Mouse (Mus musculus) neural tube, embryonic 12.5 days (tissue): ENCODE measurements around the gene Rab1b. TPM values are rescaled to one million over a fixed set of nuclear protein-coding genes. Genes with fewer than 3 reads are reported as not detected.

Source experiments
- ATAC-seq: fragments of 200-750 bp; cut with Nextera tagmentation; 2 replicates; pipeline ENCODE4 v1.8.0; 2017; ENCODE audit warnings: low read depth, mild to moderate bottlenecking, moderate TSS enrichment, moderate library complexity; ENCODE audit not compliant: low FRiP score
- H3K27ac ChIP-seq: fragments of 300-500 bp; sonication (generic); 2 replicates; pipeline ENCODE4 v1.5.1; 2016
- H3K27me3 ChIP-seq: fragments of 300-500 bp; sonication (generic); replicated peaks from 2 replicates; pipeline ENCODE4 v1.6.1; 2016; ENCODE audit warnings: mild to moderate bottlenecking
- H3K36me3 ChIP-seq: fragments of 300-500 bp; sonication (generic); 2 replicates; pipeline ENCODE4 v1.6.1; 2016; ENCODE audit warnings: mild to moderate bottlenecking
- H3K4me1 ChIP-seq: fragments of 300-500 bp; sonication (generic); 2 replicates; pipeline ENCODE4 v1.6.1; 2016
- H3K4me2 ChIP-seq: fragments of 300-500 bp; sonication (generic); replicated peaks from 2 replicates; pipeline ENCODE4 v1.6.1; 2016; ENCODE audit warnings: mild to moderate bottlenecking
- H3K4me3 ChIP-seq: fragments of 300-500 bp; sonication (generic); 2 replicates; pipeline ENCODE4 v1.5.1; 2016
- H3K9ac ChIP-seq: fragments of 300-500 bp; sonication (generic); 2 replicates; pipeline ENCODE4 v1.6.1; 2016; ENCODE audit warnings: mild to moderate bottlenecking
- H3K9me3 ChIP-seq: fragments of 300-500 bp; sonication (generic); 2 replicates; pipeline ENCODE4 v1.6.1; 2016; ENCODE audit warnings: mild to moderate bottlenecking
- WGBS: fragments of 180-500 bp; shearing (Covaris S2); methylation state at CpG from one replicate; pipeline ENCODE4 v1.1.7; 2016; 5-methylcytosine and 5-hydroxymethylcytosine counted together
- polyA plus RNA-seq: library from polyadenylated mRNA; unstranded; fragments of >200 nt; fragmentation: Nextera tagmentation; extraction: Ambion mirVana; gene quantifications from 2 replicates; pipeline ENCODE4 v1.2.1, GENCODE M21; 2016

Rab1b gene
- polyA plus RNA-seq, 1 experiment from 2014 or later, result 245 TPM

GRCm38 (mm10) chr19:5082596-5082995 lies 24.3 kb downstream of the Rab1b start:
- Histone ChIP-seq H3K4me1 (peaks cover 13% of the 10 kb centered on the region), H3K27me3 (peaks cover 71% of the 10 kb centered on the region), H3K4me2 (no peak overlapping the region), H3K4me3 (no peak overlapping the region), H3K9ac (no peak overlapping the region), H3K27ac (no peak overlapping the region), H3K36me3 (no peaks in the 10 kb centered on the region), H3K9me3 (no peaks in the 10 kb centered on the region)
- 68% methylated on average over 24 of the region's 24 CpGs for WGBS
- no peak for ATAC-seq

- H3K36me3 ChIP-seq, result no peaks in the 10 kb centered on the region
- no peak overlapping the region for H3K4me3 ChIP-seq
- H3K4me2 ChIP-seq, result no peak overlapping the region
- no peak for ATAC-seq
- WGBS, result 69% methylated on average over 18 of the region's 18 CpGs
- H3K9me3 ChIP-seq, result no peaks in the 10 kb centered on the region
- H3K27me3 ChIP-seq, result peaks cover 71% of the 10 kb centered on the region
- H3K27ac ChIP-seq, result no peak overlapping the region
- H3K4me1 ChIP-seq, result peaks cover 9% of the 10 kb centered on the region
- H3K9ac ChIP-seq, result no peak overlapping the region
These were observed 24.9 kb downstream of the Rab1b start for GRCm38 (mm10) chr19:5082005-5082404.

DNA sequence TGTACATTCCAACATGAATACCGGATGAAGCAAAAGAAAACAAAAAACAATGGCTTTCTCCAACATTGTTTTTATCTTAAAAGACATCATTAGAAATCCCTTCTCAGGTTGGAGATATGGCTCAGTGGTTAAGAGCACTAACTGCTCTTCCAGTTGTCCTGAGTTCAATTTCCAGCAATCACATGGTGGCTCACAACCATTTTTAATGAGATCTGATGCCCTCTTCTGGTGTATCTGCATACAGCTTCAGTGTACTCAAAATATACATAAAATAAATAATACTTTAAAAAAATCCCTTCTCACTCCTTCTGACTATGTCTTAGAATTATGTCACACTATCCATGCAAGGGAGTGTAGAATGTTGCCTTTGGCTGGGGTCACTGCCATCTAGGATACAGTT lies 27.6 kb downstream of the Rab1b start:
- WGBS, result 95% methylated on average over 1 of the region's 1 CpGs
- no peak for ATAC-seq
- H3K4me2 ChIP-seq, result no peak overlapping the region
- H3K9ac ChIP-seq, result no peak overlapping the region
- H3K27me3 ChIP-seq, result peaks cover 52% of the 10 kb centered on the region
- no peaks in the 10 kb centered on the region for H3K4me1 ChIP-seq
- no peaks in the 10 kb centered on the region for H3K9me3 ChIP-seq
- H3K27ac ChIP-seq, result no peak overlapping the region
- no peaks in the 10 kb centered on the region for H3K36me3 ChIP-seq
- H3K4me3 ChIP-seq, result no peak overlapping the region

DNA sequence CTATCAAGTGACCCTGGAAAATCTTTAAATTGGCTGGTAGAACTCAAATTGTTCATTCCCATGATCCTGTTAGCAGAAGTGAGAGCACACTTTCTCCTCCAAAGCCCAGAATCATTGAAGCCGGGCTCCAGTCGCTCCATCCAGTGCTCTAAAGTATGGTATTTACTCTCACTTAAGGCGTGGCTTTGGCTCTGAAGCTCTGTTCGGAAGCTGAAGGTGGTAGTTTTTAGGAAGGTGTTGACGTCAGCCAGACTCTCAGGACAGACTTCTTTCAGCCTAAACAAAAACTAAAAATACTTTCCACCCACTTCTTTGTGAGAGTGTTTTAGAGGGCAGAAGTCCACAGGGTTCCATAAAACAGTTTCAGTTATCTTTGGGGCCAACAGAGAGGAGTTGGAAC lies 33.4 kb downstream of the Rab1b start:
- Histone ChIP-seq H3K9me3 (no peaks in the 10 kb centered on the region), H3K36me3 (no peaks in the 10 kb centered on the region), H3K27ac (no peak overlapping the region), H3K27me3 (peaks cover 33% of the 10 kb centered on the region), H3K4me3 (no peak overlapping the region), H3K4me1 (peaks cover 32% of the 10 kb centered on the region), H3K9ac (no peak overlapping the region), H3K4me2 (no peak overlapping the region)
- ATAC-seq, result no peak
- WGBS, result 43% methylated on average over 5 of the region's 5 CpGs

DNA sequence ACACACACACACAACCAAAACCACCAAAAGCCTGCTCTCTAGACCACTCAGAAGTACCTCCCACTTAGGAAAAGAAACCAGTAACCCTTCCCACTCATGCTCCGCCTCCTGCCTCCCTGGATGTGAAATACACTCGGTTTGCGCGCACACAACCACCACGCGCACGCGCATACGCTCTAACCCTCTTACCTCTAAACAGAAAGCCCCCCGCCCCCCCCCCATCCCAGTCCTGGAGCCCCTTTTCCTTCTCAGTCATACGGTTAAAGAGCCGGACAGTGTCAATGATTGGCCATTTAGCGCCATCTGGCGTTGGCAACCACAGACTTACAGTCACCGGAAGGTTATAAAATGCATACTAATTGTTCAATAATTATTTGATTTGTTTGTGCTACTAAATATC lies 33.8 kb downstream of the Rab1b start:
- Histone ChIP-seq H3K9me3 (no peaks in the 10 kb centered on the region), H3K36me3 (no peaks in the 10 kb centered on the region), H3K4me3 (peak overlapping the region; percentile 35; the same call in 1 of the 2 replicates), H3K4me1 (peaks cover 37% of the 10 kb centered on the region), H3K9ac (no peak overlapping the region), H3K27me3 (peaks cover 36% of the 10 kb centered on the region), H3K4me2 (peak overlapping the region; percentile 86), H3K27ac (no peak overlapping the region)
- no peak for ATAC-seq
- WGBS, result 2% methylated on average over 15 of the region's 15 CpGs

DNA sequence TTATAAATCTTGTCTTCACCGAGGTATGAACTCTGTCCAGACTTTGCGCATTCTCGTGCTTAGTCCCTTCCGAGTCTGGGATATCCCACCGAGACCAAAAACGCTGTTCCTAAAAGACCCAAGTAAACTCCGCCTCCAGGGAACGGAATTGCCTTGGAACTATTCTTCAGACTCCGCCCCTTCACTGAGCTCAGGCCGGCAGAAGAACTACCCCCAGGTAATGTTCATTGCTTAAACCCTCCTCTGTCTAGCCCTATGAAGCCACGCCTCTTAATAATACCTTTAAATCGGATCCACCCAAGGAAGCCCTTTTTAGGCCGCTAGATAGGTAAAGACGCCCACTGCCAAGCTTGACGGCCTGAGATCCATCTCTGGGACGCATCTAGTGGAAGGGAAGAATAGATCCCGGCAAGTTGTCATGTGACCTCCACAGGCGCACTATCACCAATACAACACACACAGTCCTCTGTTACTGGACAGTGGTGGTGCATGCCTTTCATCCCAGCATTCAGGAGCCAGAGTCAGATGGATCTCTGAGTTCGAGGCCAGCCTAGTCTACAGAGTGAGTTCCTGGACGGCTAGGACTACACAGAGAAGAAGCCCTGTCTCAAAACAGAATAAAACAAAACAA lies 34.4 kb downstream of the Rab1b start:
- 0 out of 2 replicates have a peak overlapping the region, but pooled peaks have one; percentile 41 for H3K9ac ChIP-seq
- WGBS, result 2% methylated on average over 20 of the region's 20 CpGs
- peaks cover 43% of the 10 kb centered on the region for H3K4me1 ChIP-seq
- H3K36me3 ChIP-seq, result no peaks in the 10 kb centered on the region
- H3K4me3 ChIP-seq, result peak overlapping the region; percentile 35
- H3K4me2 ChIP-seq, result peak overlapping the region; percentile 86
- no peak overlapping the region for H3K27ac ChIP-seq
- H3K9me3 ChIP-seq, result no peaks in the 10 kb centered on the region
- ATAC-seq, result peak; percentile 22; the same call in 1 of the 2 replicates
- H3K27me3 ChIP-seq, result peaks cover 41% of the 10 kb centered on the region

- peak; percentile 75 for ATAC-seq
- H3K36me3 ChIP-seq, result no peaks in the 10 kb centered on the region
- peaks cover 48% of the 10 kb centered on the region for H3K27me3 ChIP-seq
- peaks cover 50% of the 10 kb centered on the region for H3K4me1 ChIP-seq
- WGBS, result under 1% methylated on average over 40 of the region's 40 CpGs
- H3K27ac ChIP-seq, result peak overlapping the region; percentile 39; the same call in 1 of the 2 replicates
- peak overlapping the region; percentile 35 for H3K4me3 ChIP-seq
- no peaks in the 10 kb centered on the region for H3K9me3 ChIP-seq
- H3K4me2 ChIP-seq, result peak overlapping the region; percentile 86
- H3K9ac ChIP-seq, result peak overlapping the region; percentile 41; the same call in 1 of the 2 replicates
These were observed 35.1 kb downstream of the Rab1b start for GRCm38 (mm10) chr19:5071545-5072369.

GRCm38 (mm10) chr19:5071077-5071476 lies 35.8 kb downstream of the Rab1b start:
- Histone ChIP-seq H3K9me3 (no peaks in the 10 kb centered on the region), H3K36me3 (no peaks in the 10 kb centered on the region), H3K27ac (peak overlapping the region; percentile 39; the same call in 1 of the 2 replicates), H3K4me3 (peak overlapping the region; percentile 35), H3K4me2 (peak overlapping the region; percentile 86), H3K4me1 (peaks cover 50% of the 10 kb centered on the region), H3K9ac (0 out of 2 replicates have a peak overlapping the region, but pooled peaks have one; percentile 41), H3K27me3 (peaks cover 52% of the 10 kb centered on the region)
- no peak for ATAC-seq
- WGBS, result 10% methylated on average over 11 of the region's 11 CpGs

- H3K4me3 ChIP-seq, result peak overlapping the region; percentile 9; the same call in 1 of the 2 replicates
- no peaks in the 10 kb centered on the region for H3K36me3 ChIP-seq
- H3K9ac ChIP-seq, result 0 out of 2 replicates have a peak overlapping the region, but pooled peaks have one; percentile 13
- H3K27ac ChIP-seq, result no peak overlapping the region
- no peaks in the 10 kb centered on the region for H3K9me3 ChIP-seq
- ATAC-seq, result no peak
- H3K4me1 ChIP-seq, result peaks cover 55% of the 10 kb centered on the region
- WGBS, result 81% methylated on average over 7 of the region's 7 CpGs
- peak overlapping the region; percentile 86 for H3K4me2 ChIP-seq
- H3K27me3 ChIP-seq, result peaks cover 57% of the 10 kb centered on the region
These were observed 36.9 kb downstream of the Rab1b start for GRCm38 (mm10) chr19:5069978-5070377.

DNA sequence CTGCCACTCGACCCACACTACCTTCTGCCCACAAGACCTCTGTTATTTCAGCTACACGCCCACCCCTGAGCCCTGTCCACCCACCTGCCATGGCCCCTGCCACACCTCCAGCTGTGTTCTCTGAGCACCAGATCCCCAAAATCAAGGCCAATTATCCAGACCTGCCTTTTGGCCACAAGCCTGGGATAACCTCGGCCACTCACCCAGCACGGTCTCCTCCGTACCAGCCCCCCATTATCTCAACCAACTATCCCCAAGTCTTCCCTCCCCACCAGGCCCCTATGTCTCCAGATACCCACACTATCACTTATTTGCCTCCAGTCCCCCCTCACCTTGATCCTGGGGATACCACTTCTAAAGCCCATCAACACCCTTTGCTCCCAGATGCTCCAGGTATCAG lies 37.4 kb downstream of the Rab1b start:
- WGBS, result 87% methylated on average over 5 of the region's 5 CpGs
- Histone ChIP-seq H3K27me3 (peaks cover 55% of the 10 kb centered on the region), H3K9me3 (no peaks in the 10 kb centered on the region), H3K9ac (no peak overlapping the region), H3K27ac (no peak overlapping the region), H3K4me2 (peak overlapping the region; percentile 86), H3K36me3 (no peaks in the 10 kb centered on the region), H3K4me1 (peaks cover 57% of the 10 kb centered on the region), H3K4me3 (no peak overlapping the region)
- ATAC-seq, result no peak

DNA sequence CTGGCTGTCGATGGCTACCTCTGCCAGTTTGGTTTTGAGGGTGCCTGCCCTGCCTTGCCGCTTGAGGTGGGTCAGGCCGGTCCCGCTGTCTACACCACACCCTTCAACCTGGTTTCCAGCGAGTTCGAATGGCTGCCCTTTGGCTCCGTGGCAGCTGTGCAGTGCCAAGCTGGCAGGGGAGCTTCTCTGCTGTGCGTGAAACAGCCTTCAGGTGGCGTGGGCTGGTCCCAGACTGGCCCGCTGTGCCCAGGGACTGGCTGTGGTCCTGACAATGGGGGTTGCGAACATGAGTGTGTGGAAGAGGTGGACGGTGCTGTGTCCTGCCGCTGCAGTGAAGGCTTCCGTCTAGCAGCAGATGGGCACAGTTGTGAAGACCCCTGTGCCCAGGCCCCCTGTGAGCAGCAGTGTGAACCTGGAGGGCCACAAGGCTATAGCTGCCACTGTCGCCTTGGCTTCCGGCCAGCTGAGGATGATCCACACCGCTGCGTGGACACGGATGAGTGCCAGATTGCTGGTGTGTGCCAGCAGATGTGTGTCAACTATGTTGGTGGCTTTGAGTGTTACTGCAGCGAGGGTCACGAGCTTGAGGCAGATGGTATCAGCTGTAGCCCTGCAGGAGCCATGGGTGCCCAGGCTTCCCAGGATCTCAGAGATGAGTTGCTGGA lies 38.2 kb downstream of the Rab1b start:
- peaks cover 49% of the 10 kb centered on the region for H3K27me3 ChIP-seq
- ATAC-seq, result no peak
- H3K27ac ChIP-seq, result no peak overlapping the region

More for the DNA sequence above, 38.2 kb downstream of the Rab1b start:
- Histone ChIP-seq H3K9ac (peak overlapping the region; percentile 77), H3K4me1 (peaks cover 57% of the 10 kb centered on the region), H3K4me3 (peak overlapping the region; percentile 45), H3K9me3 (no peaks in the 10 kb centered on the region), H3K36me3 (no peaks in the 10 kb centered on the region), H3K4me2 (peak overlapping the region; percentile 86)
- 35% methylated on average over 21 of the region's 21 CpGs for whole genome bisulfite sequencing
